Mouse (Mus musculus) gastrocnemius, postnatal 14 days (tissue): ENCODE measurements at regions not wholly inside any gene's neighbourhood (a gene's known extent, or its start where the extent isn't known, plus 50 kb on each side); places are given as distances from the start of the nearest gene placed in this dataset.
"Not testable (repeated sequence)": the region's sequence is repeated elsewhere in the genome, so short reads cannot be mapped to it uniquely, and the experiment has no call there.

Source experiments
- DNase-seq: peaks from one replicate; pipeline ENCODE4 v3.0.0; 2021; ENCODE audit warnings: mixed read lengths
- intact Hi-C: fragments of 180-260 bp; cut with DNase I; formaldehyde crosslinking; loops from one replicate; pipeline ENCODE4 v1.15.1; 2025; ENCODE audit warnings: low total_unique reads

DNA sequence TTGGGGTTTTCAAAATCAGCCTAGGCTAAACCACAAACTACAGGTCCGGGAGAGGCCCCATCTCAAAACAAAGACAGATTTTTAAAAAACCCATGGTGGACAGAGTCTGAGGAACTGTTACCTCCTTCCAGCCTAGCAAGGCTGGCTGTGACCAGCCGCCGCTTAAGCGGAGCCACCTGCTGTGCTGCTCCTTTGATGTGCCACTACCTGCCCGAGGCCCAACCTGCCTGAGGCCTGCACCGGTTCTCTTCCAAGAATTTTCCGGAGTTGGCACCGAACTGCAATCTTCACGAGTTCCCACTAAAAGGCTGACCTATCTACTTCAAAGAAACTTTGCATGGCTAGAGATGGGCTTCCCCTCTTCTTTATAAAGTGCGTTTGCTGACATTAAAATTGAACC is 97.6 kb downstream of the Dusp6 start:
- DNase-seq, intact Hi-C loops: not testable (repeated sequence)

- DNase-seq, result no peak
- intact Hi-C loops, result no loop called here
Measured at GRCm38 (mm10) chr10:99366162-99366561, 103.1 kb downstream of the Dusp6 start.

DNA sequence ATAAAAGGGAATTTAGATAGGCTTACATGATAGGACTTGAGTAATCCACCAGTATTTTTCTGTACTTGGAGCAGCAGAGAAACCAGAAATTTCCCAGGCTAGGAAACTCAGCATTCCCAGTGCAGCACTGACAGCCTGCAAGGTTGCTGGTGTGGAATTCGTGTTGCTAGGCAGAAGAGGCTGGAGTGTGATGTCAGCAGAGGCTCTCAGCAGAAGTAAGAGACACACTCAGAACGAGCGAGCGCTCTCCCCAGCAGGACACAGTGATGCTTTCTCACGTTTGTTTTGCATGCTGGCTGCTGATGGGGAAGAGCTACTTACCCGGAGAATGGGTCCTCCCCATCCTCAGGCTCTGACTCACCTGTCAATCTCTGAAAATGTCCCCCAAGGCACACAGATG is 104.7 kb downstream of the Dusp6 start:
- no peak for DNase-seq
- intact Hi-C loops, result no loop called here

DNA sequence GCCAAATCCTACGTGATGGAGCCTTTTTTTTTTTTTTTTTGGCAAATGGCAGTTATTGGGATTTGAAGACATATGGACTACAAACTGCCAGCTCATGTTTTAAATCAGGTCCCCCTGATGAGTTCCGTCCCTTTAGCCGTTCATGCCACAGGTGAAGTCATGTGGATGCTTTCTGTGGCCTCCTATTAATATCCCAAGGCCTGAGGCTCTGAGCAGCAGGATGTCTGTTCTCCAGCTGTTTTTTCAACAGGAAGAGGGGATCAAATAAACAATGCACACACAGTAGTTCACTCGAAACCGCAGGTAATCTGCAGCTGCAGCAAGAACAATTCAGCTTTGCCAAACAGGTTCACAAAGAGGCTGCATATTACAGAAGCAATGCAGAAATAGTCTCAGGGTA is 112.1 kb downstream of the Dusp6 start:
- intact Hi-C loops, result no loop called here
- DNase-seq, result no peak

- intact Hi-C loops, result no loop called here
- no peak for DNase-seq
Measured at GRCm38 (mm10) chr10:99376430-99376829, 113.4 kb downstream of the Dusp6 start.

- DNase-seq, result no peak
- intact Hi-C loops, result no loop called here
Measured at GRCm38 (mm10) chr10:99377548-99377947, 114.5 kb downstream of the Dusp6 start.

DNA sequence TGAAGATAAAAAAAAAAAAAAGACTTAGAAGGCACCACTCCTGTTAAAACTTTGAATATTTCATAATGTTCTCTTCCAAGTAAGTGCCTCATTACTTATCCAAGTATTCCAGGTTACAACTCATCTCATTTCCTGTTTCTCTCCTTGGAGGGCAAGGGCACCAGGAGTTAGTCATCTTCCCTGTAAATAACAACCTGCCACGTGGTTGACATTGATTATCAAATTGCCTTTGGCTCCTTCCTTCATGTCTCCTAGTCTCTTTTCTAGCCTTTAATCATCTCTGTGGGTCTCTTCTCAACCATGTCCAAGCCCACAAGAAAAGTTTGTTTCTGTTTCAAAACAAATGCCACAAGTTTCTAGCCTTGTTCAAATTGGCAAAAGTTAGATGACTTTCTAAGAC is 116.1 kb downstream of the Dusp6 start:
- intact Hi-C loops, result no loop called here

GRCm38 (mm10) chr10:99380170-99380569 is 117.1 kb downstream of the Dusp6 start:
- no peak for DNase-seq
- intact Hi-C loops, result no loop called here

More for the DNA sequence above, 116.1 kb downstream of the Dusp6 start:
- no peak for DNase-seq

GRCm38 (mm10) chr10:99383028-99383427 is 120.0 kb downstream of the Dusp6 start:
- intact Hi-C loops, result no loop called here
- no peak for DNase-seq

- intact Hi-C loops, result no loop called here
- no peak for DNase-seq
Measured at GRCm38 (mm10) chr10:99384366-99384765, 121.3 kb downstream of the Dusp6 start.

GRCm38 (mm10) chr10:99384851-99385250 is 121.8 kb downstream of the Dusp6 start:
- no peak for DNase-seq
- intact Hi-C loops, result no loop called here

DNA sequence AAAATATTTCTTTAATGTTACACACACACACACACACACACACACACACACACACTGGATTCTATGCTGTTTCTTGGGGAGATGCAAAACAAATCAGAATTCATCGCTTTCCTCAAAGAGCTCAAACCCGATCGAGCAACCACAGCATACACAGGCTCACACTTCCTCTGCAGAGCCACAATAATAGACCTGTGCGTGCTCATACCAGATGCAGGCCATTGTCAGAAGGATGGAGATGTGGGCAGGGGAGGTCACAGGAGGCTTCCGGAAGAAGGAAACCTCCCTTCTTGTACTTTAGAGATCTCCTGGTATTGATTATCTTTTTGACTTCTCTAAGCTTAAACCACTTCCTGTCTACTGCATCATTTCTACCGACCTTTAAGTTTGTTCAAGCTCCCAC is 122.8 kb downstream of the Dusp6 start:
- intact Hi-C loops, result no loop called here
- no peak for DNase-seq

- intact Hi-C loops, result no loop called here
- no peak for DNase-seq
Measured at GRCm38 (mm10) chr10:99388526-99388925, 125.5 kb downstream of the Dusp6 start.

- intact Hi-C loops, result no loop called here
- DNase-seq, result no peak
Measured at GRCm38 (mm10) chr10:99388986-99389385, 126.0 kb downstream of the Dusp6 start.

DNA sequence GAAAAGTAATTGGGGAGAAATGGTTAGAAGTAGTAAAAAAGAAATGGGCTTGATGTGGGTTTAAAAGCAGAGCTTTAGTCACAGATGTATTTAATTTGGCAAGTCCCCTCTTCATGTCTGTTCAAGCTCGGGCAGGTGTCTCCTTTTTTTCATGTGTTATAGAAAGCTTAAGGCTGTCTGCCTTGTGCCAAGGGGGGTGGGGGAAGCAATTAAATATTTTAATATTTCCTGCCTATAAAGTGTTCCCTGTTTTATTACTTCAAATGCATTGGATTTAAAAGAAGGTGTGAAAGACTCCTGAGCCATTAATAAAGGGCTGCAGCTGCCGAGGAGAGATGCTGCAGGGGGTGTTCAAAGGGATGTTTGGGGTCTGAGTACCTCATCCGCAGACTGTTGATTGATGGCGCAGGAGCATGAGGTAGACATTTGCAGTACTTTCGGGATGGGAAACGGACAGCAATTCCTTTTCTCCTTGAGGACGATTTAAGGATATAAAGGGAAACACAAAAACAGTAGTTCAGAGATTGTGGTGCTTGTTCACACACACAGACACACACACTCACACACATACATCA is 127.7 kb downstream of the Dusp6 start:
- intact Hi-C loops, result loop anchor here (10.0 kb wide), 1 partner anchor 144 kb away; no protein-coding TSS in a partner anchor
- no peak for DNase-seq

- intact Hi-C loops, result loop anchor here (10.0 kb wide), 1 partner anchor 143 kb away; no protein-coding TSS in a partner anchor
- no peak for DNase-seq
Measured at GRCm38 (mm10) chr10:99391725-99392124, 128.7 kb downstream of the Dusp6 start.

- no peak for DNase-seq
- intact Hi-C loops, result loop anchor here (10.0 kb wide), 1 partner anchor 142 kb away; no protein-coding TSS in a partner anchor
Measured at GRCm38 (mm10) chr10:99392979-99393378, 129.9 kb downstream of the Dusp6 start.

DNA sequence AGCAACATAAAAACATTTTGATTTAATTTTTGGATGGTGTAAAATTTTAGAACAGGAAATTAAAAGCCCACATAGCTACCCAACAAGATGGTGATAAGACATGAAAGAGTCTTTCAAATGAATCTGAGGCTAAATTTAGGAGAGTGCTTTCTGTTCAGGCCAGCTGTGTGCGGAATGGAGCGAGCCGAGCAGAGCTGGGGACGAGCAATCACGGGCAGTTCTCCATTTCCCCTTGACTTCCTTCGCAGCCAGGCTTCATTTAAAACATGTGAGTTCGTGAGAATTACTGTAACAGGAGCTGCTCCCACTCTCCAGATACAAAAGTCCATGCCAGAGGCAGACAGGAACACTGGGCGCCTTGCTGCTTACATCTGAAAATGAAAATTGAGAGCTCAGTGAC is 130.5 kb downstream of the Dusp6 start:
- no peak for DNase-seq
- intact Hi-C loops, result loop anchor here (10.0 kb wide), 1 partner anchor 141 kb away; no protein-coding TSS in a partner anchor

DNA sequence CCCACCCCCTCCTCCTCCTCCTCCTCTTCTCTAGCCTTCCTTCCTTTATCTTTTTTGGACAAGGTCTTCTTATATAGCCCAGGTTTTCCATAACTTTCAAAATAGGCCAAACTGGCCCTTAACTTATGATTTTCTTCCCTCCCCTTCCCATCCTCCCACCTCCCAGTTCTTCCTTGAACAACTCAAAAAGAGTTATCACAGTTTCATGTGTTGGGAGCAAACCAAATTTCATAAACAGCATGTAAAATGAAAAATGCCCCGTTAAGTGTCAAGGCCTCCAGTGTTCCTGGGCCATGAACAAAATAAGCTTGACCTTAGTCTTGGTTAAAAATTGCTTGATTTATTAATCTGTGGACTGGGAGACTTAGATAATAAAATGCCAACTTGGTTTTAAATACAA is 132.4 kb downstream of the Dusp6 start:
- intact Hi-C loops, result loop anchor here (10.0 kb wide), 1 partner anchor 139 kb away; no protein-coding TSS in a partner anchor
- DNase-seq, result no peak

GRCm38 (mm10) chr10:99396630-99397029 is 133.6 kb downstream of the Dusp6 start:
- no peak for DNase-seq
- intact Hi-C loops, result loop anchor here (10.0 kb wide), 1 partner anchor 138 kb away; no protein-coding TSS in a partner anchor

DNA sequence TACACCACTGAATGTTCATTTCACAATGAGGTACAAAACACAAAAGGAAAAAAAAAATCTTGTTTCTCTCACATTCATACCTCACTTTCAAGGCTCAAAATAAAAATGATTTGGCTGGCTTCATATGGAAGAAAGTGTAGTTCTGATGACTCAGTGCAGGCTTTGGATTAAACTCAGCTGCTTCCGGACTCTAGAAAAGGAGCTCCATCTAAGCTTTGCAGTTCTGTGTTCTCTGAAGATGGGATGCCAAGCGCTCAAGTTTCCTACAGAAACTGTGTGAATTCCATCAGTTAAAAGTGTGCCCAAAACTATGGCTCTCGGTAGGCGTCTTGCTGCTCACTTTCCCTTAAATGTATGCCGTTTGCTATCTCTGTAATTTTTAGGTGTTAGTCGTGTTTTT is 137.0 kb downstream of the Dusp6 start:
- no peak for DNase-seq
- intact Hi-C loops, result no loop called here

- intact Hi-C loops, result no loop called here
- no peak for DNase-seq
Measured at GRCm38 (mm10) chr10:99406764-99407163, 143.7 kb downstream of the Dusp6 start.
